Mouse (Mus musculus) gastrocnemius, postnatal 10 days (tissue): ENCODE data around the gene Faf2. TPM values are rescaled to one million over a fixed set of nuclear protein-coding genes. Genes with fewer than 3 reads are reported as not detected.
A peak's percentile ranks its signal among the peaks of the same experiment; 100 is the strongest.

Experiments
- DNase-seq: peaks from one replicate; pipeline ENCODE4 v3.0.0; 2021; ENCODE audit warnings: mixed read lengths
- total RNA-seq, 2 experiments: library from RNA; stranded (reverse); gene quantifications; 2 replicates each; pipeline ENCODE4 v1.2.3; 2021

Gene Faf2
- total RNA-seq, 2 experiments from 2014 or later = 21.7 to 27.3 TPM

DNA sequence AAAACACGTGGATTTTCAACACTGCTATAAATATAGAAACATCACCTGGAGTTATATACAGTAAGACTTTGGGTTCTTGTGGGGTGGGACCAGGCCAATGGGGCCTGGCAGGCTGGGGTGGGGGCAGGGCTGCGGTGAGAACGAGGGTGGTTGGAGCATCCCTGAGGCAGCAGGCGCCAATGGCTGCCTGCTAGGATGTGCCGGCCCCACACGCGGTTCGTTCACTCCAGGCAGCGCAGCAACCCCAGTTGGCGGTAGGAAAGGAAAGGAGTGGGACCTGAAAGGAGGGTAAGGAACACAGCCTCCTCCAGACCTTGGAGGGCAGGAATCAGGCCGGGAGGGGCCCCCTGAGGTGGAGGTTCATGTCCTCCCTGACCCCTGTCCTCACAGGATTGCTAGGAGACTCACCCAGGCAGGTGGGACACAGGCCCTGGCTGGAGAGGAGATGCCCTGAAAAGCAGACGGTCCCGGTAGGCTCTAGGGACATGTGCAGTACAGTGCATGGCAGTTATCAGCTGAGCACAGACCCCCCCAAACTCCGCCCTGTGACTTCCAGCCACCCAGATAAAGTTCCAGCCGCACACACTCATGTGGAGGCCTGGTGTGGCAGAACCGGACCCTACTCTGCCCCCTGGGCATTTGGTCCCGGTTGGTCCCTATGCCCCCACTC lies 58.7 kb downstream of the Faf2 start:
- no peak for DNase-seq

DNA sequence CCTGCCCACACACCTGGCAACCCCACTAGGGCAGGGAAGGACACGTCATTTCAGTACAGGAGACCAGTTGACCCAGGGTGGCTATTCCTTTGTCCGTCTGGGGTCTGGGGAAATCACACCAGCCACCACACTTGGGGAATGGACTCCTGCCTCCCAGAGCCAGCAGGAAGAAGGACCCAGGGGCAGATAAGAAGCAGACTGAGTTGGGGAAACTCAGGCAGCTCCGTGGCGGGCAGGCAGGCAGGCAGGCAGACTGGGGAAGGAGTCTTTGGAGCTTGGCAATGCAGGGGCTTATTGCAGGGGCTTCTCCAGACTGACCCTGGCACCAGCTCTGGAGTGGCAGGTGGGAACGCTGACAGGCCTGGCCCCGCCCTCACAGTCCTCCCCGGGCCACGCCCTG lies 59.7 kb downstream of the Faf2 start:
- DNase-seq = no peak

- no peak for DNase-seq
Measured at GRCm38 (mm10) chr13:54683301-54683700, 61.7 kb downstream of the Faf2 start.

DNA sequence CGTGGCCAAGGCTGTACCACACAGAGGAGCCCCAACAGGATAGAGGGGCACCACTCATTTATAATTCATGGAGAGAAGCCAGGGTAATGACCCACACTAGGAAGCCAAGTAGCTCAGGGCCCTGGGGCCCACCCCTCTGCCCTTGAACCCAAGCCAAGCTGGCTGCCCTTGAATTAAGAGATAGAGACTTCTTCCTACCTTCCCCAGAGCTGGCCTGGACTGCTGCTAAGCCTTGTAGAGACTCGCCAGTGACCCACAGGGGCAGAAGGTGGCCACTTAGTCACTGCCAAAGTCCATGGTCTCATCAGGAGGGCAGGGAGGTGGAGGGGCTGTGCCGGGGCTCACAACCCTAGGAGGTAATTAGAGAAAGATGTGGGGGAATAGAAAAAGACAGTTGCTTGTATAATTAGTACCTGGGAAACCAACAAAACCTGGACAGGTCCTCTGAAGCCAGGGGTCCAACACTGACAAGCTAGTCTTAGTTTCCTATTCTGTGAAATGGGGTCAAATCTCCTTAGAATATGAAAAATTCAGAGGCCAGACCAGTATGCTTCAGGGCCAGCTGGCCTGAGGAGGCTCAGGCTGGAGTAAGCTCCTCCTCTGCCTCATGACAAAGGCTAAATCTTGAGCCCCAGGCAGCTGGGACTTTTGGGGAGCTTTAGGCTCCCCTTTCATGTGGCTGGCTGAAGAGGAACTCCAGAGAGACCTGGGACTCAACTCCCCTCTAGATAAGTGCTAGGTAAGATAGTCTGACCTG lies 62.7 kb downstream of the Faf2 start:
- no peak for DNase-seq

- DNase-seq = peak; percentile 43
Measured at GRCm38 (mm10) chr13:54685174-54685573, 63.6 kb downstream of the Faf2 start.

- DNase-seq = no peak
Measured at GRCm38 (mm10) chr13:54686139-54687053, 64.8 kb downstream of the Faf2 start.

DNA sequence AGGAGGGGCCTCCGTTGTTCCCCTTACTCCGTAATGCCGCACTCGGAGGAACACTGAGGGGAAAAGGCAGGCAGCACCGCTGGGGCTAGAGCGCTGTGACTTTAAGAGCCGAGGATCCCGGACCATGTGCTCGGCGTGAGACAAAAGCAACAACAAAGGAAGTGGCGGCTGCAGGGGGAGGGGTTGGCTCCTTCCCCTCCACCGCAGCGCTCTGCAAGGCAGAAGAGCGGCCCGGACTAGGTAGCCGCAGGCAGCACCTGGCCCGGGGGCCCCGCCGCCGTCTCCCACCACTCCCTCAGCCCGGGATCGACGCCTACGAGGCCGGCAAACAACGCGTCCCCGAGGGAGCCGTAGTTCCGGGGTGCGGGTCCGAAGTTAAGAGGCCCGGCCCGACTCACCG lies 65.5 kb downstream of the Faf2 start:
- peak; percentile 65 for DNase-seq

GRCm38 (mm10) chr13:54687575-54688424 lies 66.2 kb downstream of the Faf2 start:
- peak; percentile 97 for DNase-seq

DNA sequence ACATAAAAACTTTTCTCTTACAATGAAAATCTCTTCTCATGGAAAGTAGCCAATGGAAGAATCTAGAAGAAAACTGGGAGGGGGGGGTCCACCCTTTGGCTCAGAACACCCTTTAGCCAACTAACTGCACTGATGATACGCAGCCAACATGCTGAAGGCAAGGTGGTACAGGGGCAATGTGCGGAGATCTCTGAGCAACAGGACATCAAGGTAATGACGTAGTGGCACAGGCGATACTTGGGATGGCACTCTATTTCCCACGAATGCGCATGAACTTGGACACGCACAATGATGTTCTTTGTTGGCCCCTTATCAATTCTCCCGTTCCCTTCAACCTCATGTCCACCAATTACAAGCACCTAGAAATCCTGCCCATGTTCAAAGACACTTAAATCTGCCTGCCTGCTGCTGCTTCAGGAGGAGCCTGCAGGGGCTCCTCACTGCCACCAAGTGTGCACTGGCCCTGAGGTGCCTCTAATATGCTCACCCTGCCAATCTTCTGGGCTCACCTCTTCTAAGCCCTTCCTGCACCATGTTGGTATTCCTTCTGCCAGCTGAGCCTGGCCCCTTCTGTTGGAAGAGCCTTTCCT lies 68.7 kb downstream of the Faf2 start:
- no peak for DNase-seq

- no peak for DNase-seq
Measured at GRCm38 (mm10) chr13:54691737-54692136, 70.2 kb downstream of the Faf2 start.

DNA sequence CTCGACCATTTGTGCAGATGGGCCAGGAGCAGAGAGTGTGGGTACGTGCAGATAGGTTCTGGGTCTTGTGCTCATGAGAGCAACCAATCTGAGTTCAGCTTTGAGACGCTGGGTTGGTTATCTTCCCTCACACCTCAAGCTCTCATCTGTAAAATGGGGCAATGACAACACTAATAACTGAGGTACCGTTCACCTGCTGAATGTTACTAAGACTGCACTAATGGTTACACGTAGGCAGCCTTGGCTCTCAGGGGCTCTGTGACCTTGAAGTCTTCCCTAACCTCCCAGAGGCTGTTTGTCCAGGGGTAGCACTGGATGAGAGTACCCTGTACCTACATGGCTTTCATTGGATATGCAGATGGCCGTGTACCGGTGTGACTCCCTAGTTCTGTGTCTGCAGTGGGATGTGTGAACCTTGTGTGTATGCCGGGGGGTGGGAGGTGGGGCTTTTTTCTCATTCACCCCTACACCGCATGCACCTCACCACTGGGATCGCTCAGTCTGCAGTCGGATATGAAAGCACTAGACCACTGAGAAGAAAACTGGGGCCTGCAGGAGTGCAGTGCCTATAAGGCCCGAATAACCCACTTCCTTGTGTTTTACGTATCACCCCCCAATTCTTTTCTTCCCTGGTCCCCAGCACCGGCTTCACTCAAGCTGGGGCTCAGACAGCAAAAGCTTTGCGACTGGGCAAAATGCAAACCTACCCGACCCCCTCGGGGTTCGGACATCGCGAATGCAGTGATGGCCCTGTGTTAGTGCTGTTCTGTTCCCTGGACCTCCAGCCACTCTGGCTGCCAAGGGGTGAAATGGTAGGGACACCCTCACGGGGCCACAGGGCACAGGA lies 71.3 kb downstream of the Faf2 start:
- no peak for DNase-seq

DNA sequence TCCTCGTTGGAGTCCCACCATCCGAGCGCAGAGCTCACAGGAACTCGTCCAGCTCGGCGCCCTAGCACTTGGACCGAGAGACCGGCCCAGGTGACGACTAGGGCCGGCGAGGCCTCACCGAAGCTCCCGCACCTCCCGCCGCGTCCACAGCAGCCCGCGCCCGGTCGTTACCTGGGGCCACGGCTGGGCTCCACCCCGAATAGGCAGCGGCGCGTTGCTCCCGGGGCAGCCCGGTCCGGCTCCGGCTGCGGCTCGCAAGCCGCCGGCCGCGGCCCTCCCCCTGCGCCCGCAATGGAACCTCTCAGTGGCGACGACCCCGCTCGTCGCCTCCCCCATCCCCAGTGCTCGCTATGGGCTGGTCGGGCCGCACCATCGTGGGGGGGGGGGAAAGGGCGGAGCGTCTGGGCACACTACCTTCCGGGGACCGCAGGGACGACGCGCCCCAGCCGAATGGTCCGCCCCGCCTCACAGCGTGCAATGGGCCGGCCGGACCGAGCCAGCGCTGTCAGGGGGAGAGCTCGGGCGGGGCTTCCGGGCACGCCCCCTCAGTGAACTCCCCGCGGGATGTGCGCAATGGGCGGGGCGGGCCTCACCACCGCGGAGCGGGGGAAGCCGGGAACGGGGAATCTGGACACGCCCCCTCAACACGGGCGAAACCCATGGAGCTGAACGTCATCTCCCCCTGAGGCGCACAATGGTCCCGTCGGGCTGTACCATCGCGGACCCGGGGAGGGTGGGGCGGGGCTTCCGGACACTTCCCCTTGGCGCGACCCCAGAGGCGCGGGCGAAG lies 72.2 kb downstream of the Faf2 start, which contains the start of gene Rnf44:
Gene Rnf44, minus strand, starts transcription at position 350 of the 790 bp plus-strand sequence.
- DNase-seq = peak; percentile 98

- peak; percentile 83 for DNase-seq
Measured at GRCm38 (mm10) chr13:54694348-54695060, 72.9 kb downstream of the Faf2 start.

- DNase-seq = no peak
Measured at GRCm38 (mm10) chr13:54695479-54696230, 74.1 kb downstream of the Faf2 start.

DNA sequence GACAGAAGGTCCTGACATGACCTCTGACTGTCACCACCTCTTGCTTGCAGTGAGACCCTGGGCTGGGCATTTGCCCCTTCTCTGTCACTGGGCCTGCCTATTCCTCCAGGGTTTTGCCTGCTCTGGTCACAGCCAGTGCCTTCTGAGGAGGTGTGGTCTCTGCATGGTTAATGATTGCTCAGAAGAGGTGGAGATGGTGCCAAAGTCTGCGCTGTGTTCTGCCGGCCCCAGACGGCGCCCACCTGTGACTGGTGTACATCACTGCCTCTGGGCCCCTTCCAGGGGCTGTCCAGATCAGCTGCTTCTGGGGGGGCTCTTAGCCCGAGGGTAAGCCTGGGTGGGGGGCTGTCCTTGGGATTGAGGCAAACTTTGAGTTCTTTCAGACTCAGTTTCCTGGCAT lies 79.7 kb downstream of the Faf2 start, which contains the start of gene Cdhr2:
Gene Cdhr2, plus strand, starts transcription at position 219 of the 400 bp plus-strand sequence.
- no peak for DNase-seq

DNA sequence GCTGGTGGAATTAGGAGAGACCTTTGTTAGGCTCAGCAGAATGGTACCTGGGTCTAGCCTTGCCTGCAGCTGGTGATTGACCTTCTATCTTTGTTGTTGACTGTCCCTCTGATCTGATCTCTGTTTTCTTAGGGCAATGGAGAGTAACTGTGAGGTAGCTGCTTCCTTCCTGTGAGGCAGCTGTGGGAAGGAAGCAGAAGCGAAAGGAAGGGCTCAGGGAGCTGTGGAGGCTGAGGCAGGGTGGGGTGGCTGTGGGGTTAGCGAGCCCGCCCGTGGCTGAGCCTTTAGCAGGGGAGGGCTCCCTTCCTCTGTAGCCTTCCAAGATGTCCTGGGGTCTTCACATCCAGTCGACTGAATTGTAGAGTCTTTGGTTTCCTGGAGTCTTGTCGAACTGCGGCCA lies 80.9 kb downstream of the Faf2 start:
- no peak for DNase-seq

DNA sequence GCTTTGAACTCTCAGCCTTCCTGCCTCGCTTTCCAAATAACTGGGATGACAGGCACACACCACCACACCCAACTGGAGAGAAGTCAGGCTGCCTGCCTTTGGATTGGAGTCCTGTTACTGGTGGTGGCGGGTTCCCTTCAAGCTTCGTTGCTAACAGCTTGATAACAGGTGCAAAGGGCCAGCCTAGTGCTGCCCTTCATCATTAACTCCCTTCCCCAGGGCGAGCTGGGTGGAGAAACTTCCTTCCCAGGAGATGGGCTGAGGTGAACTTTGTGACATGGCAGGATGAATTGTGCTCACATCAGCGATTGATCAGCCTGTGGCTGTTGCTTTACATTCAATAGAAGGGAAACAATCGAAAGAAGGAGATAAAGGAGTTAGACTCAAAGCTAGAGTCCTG lies 83.3 kb downstream of the Faf2 start:
- no peak for DNase-seq

- no peak for DNase-seq
Measured at GRCm38 (mm10) chr13:54710866-54711265, 89.3 kb downstream of the Faf2 start.
